Mouse (Mus musculus): Measurements from ENCODE around the gene Trim2. TPM values are rescaled to one million over a fixed set of nuclear protein-coding genes. Genes with fewer than 3 reads are reported as not detected.

Gene Trim2
- polyA plus RNA-seq, 1 experiment from 2014 or later = 115 TPM

GRCm38 (mm10) chr3:84302273-84302672, 4.4 kb downstream of the Trim2 start:
- Histone ChIP-seq H3K9ac (ENCODE audit: low read length) (no peak overlapping the region), H3K4me3 (ENCODE audit: low read depth, low read length) (peak overlapping the region; percentile 7; the same call in 1 of the 2 replicates), H3K9me3 (ENCODE audit: control insufficient read depth, low read length) (no peaks in the 10 kb centered on the region), H3K4me2 (ENCODE audit: low read depth) (peak overlapping the region; percentile 77), H3K27ac (ENCODE audit: low read depth, low read length) (no peak overlapping the region), H3K27me3 (ENCODE audit: control insufficient read depth, insufficient read depth, low read length) (no peaks in the 10 kb centered on the region), H3K36me3 (ENCODE audit: control insufficient read depth, insufficient read depth, low read length) (no peaks in the 10 kb centered on the region), H3K4me1 (ENCODE audit: control insufficient read depth, insufficient read depth, low read length) (peaks cover 7% of the 10 kb centered on the region; the same call in 1 of the 2 replicates)
- no peak for ATAC-seq (ENCODE audit: insufficient read depth, low FRiP score, low TSS enrichment)
- 4% methylated on average over 4 of the region's 4 CpGs for WGBS
- DNase-seq (ENCODE audit: low spot score) = peak; percentile 66

- Histone ChIP-seq H3K4me1 (ENCODE audit: control insufficient read depth, insufficient read depth, low read length) (peaks cover 7% of the 10 kb centered on the region; the same call in 1 of the 2 replicates), H3K36me3 (ENCODE audit: control insufficient read depth, insufficient read depth, low read length) (no peaks in the 10 kb centered on the region), H3K9ac (ENCODE audit: low read length) (no peak overlapping the region), H3K4me3 (ENCODE audit: low read depth, low read length) (no peak overlapping the region), H3K4me2 (ENCODE audit: low read depth) (peak overlapping the region; percentile 77; the same call in 1 of the 2 replicates), H3K27ac (ENCODE audit: low read depth, low read length) (no peak overlapping the region), H3K9me3 (ENCODE audit: control insufficient read depth, low read length) (no peaks in the 10 kb centered on the region), H3K27me3 (ENCODE audit: control insufficient read depth, insufficient read depth, low read length) (no peaks in the 10 kb centered on the region)
- ATAC-seq (ENCODE audit: insufficient read depth, low FRiP score, low TSS enrichment) (no peak), DNase-seq (ENCODE audit: low spot score) (no peak)
- WGBS = 84% methylated on average over 4 of the region's 4 CpGs
Observed at GRCm38 (mm10) chr3:84301674-84302073, 5.0 kb downstream of the Trim2 start.

GRCm38 (mm10) chr3:84298186-84298585, 8.5 kb downstream of the Trim2 start:
- Histone ChIP-seq H3K36me3 (ENCODE audit: control insufficient read depth, insufficient read depth, low read length) (no peaks in the 10 kb centered on the region), H3K27me3 (ENCODE audit: control insufficient read depth, insufficient read depth, low read length) (no peaks in the 10 kb centered on the region), H3K4me1 (ENCODE audit: control insufficient read depth, insufficient read depth, low read length) (peaks cover 13% of the 10 kb centered on the region), H3K27ac (ENCODE audit: low read depth, low read length) (no peak overlapping the region), H3K4me2 (ENCODE audit: low read depth) (no peak overlapping the region), H3K4me3 (ENCODE audit: low read depth, low read length) (no peak overlapping the region), H3K9me3 (ENCODE audit: control insufficient read depth, low read length) (no peaks in the 10 kb centered on the region), H3K9ac (ENCODE audit: low read length) (no peak overlapping the region)
- ATAC-seq (ENCODE audit: insufficient read depth, low FRiP score, low TSS enrichment) = no peak
- no peak for DNase-seq (ENCODE audit: low spot score)
- WGBS = 70% methylated on average over 3 of the region's 3 CpGs

- ATAC-seq (ENCODE audit: insufficient read depth, low FRiP score, low TSS enrichment) = no peak
- Histone ChIP-seq H3K27me3 (ENCODE audit: control insufficient read depth, insufficient read depth, low read length) (no peaks in the 10 kb centered on the region), H3K4me3 (ENCODE audit: low read depth, low read length) (no peak overlapping the region), H3K9ac (ENCODE audit: low read length) (no peak overlapping the region), H3K4me1 (ENCODE audit: control insufficient read depth, insufficient read depth, low read length) (peaks cover 6% of the 10 kb centered on the region), H3K27ac (ENCODE audit: low read depth, low read length) (no peak overlapping the region), H3K4me2 (ENCODE audit: low read depth) (no peak overlapping the region), H3K9me3 (ENCODE audit: control insufficient read depth, low read length) (no peaks in the 10 kb centered on the region), H3K36me3 (ENCODE audit: control insufficient read depth, insufficient read depth, low read length) (no peaks in the 10 kb centered on the region)
- no peak for DNase-seq (ENCODE audit: low spot score)
- 73% methylated on average over 2 of the region's 2 CpGs for WGBS
Observed at GRCm38 (mm10) chr3:84296676-84297075, 10.0 kb downstream of the Trim2 start.

- DNase-seq (ENCODE audit: low spot score) (no peak), ATAC-seq (ENCODE audit: insufficient read depth, low FRiP score, low TSS enrichment) (no peak)
- no peak overlapping the region for H3K27ac ChIP-seq (ENCODE audit: low read depth, low read length)
- peaks cover 6% of the 10 kb centered on the region for H3K4me1 ChIP-seq (ENCODE audit: control insufficient read depth, insufficient read depth, low read length)
- no peak overlapping the region for H3K4me3 ChIP-seq (ENCODE audit: low read depth, low read length)
- no peaks in the 10 kb centered on the region for H3K36me3 ChIP-seq (ENCODE audit: control insufficient read depth, insufficient read depth, low read length)
- H3K4me2 ChIP-seq (ENCODE audit: low read depth) = no peak overlapping the region
- no peaks in the 10 kb centered on the region for H3K27me3 ChIP-seq (ENCODE audit: control insufficient read depth, insufficient read depth, low read length)
- WGBS = 44% methylated on average over 9 of the region's 9 CpGs
- H3K9ac ChIP-seq (ENCODE audit: low read length) = no peak overlapping the region
- H3K9me3 ChIP-seq (ENCODE audit: control insufficient read depth, low read length) = no peaks in the 10 kb centered on the region
Observed at GRCm38 (mm10) chr3:84294734-84295133, 11.9 kb downstream of the Trim2 start.

GRCm38 (mm10) chr3:84293666-84294595, 12.7 kb downstream of the Trim2 start:
- Histone ChIP-seq H3K4me2 (ENCODE audit: low read depth) (no peak overlapping the region), H3K27ac (ENCODE audit: low read depth, low read length) (no peak overlapping the region), H3K27me3 (ENCODE audit: control insufficient read depth, insufficient read depth, low read length) (no peaks in the 10 kb centered on the region), H3K4me3 (ENCODE audit: low read depth, low read length) (no peak overlapping the region), H3K9ac (ENCODE audit: low read length) (no peak overlapping the region), H3K36me3 (ENCODE audit: control insufficient read depth, insufficient read depth, low read length) (no peaks in the 10 kb centered on the region), H3K9me3 (ENCODE audit: control insufficient read depth, low read length) (no peaks in the 10 kb centered on the region), H3K4me1 (ENCODE audit: control insufficient read depth, insufficient read depth, low read length) (peaks cover 6% of the 10 kb centered on the region)
- 83% methylated on average over 13 of the region's 13 CpGs for WGBS
- ATAC-seq (ENCODE audit: insufficient read depth, low FRiP score, low TSS enrichment) = no peak
- no peak for DNase-seq (ENCODE audit: low spot score)

- H3K27ac ChIP-seq (ENCODE audit: low read depth, low read length) = peak overlapping the region; percentile 53
- no peaks in the 10 kb centered on the region for H3K27me3 ChIP-seq (ENCODE audit: control insufficient read depth, insufficient read depth, low read length)
- DNase-seq (ENCODE audit: low spot score) (no peak), ATAC-seq (ENCODE audit: insufficient read depth, low FRiP score, low TSS enrichment) (0 out of 2 replicates have a peak, but pooled peaks have one; percentile 37)
- peaks cover 6% of the 10 kb centered on the region for H3K4me1 ChIP-seq (ENCODE audit: control insufficient read depth, insufficient read depth, low read length)
- no peak overlapping the region for H3K9ac ChIP-seq (ENCODE audit: low read length)
- no peak overlapping the region for H3K4me3 ChIP-seq (ENCODE audit: low read depth, low read length)
- no peaks in the 10 kb centered on the region for H3K36me3 ChIP-seq (ENCODE audit: control insufficient read depth, insufficient read depth, low read length)
- H3K9me3 ChIP-seq (ENCODE audit: control insufficient read depth, low read length) = no peaks in the 10 kb centered on the region
- H3K4me2 ChIP-seq (ENCODE audit: low read depth) = no peak overlapping the region
- 77% methylated on average over 5 of the region's 5 CpGs for WGBS
Observed at GRCm38 (mm10) chr3:84292238-84292637, 14.4 kb downstream of the Trim2 start.

GRCm38 (mm10) chr3:84288931-84289330, 17.7 kb downstream of the Trim2 start:
- H3K36me3 ChIP-seq (ENCODE audit: control insufficient read depth, insufficient read depth, low read length) = no peaks in the 10 kb centered on the region
- H3K4me3 ChIP-seq (ENCODE audit: low read depth, low read length) = no peak overlapping the region
- H3K9ac ChIP-seq (ENCODE audit: low read length) = no peak overlapping the region
- no peaks in the 10 kb centered on the region for H3K9me3 ChIP-seq (ENCODE audit: control insufficient read depth, low read length)
- no peaks in the 10 kb centered on the region for H3K27me3 ChIP-seq (ENCODE audit: control insufficient read depth, insufficient read depth, low read length)
- DNase-seq (ENCODE audit: low spot score) = no peak
- ATAC-seq (ENCODE audit: insufficient read depth, low FRiP score, low TSS enrichment) = no peak
- 79% methylated on average over 4 of the region's 4 CpGs for WGBS
- no peak overlapping the region for H3K27ac ChIP-seq (ENCODE audit: low read depth, low read length)
- H3K4me2 ChIP-seq (ENCODE audit: low read depth) = no peak overlapping the region
- H3K4me1 ChIP-seq (ENCODE audit: control insufficient read depth, insufficient read depth, low read length) = no peaks in the 10 kb centered on the region

- DNase-seq (ENCODE audit: low spot score) (no peak), ATAC-seq (ENCODE audit: insufficient read depth, low FRiP score, low TSS enrichment) (no peak)
- H3K4me3 ChIP-seq (ENCODE audit: low read depth, low read length) = no peak overlapping the region
- peaks cover 3% of the 10 kb centered on the region for H3K4me1 ChIP-seq (ENCODE audit: control insufficient read depth, insufficient read depth, low read length)
- no peak overlapping the region for H3K27ac ChIP-seq (ENCODE audit: low read depth, low read length)
- WGBS = 82% methylated on average over 2 of the region's 3 CpGs
- no peak overlapping the region for H3K9ac ChIP-seq (ENCODE audit: low read length)
- H3K27me3 ChIP-seq (ENCODE audit: control insufficient read depth, insufficient read depth, low read length) = no peaks in the 10 kb centered on the region
- no peaks in the 10 kb centered on the region for H3K36me3 ChIP-seq (ENCODE audit: control insufficient read depth, insufficient read depth, low read length)
- no peaks in the 10 kb centered on the region for H3K9me3 ChIP-seq (ENCODE audit: control insufficient read depth, low read length)
- H3K4me2 ChIP-seq (ENCODE audit: low read depth) = no peak overlapping the region
Observed at GRCm38 (mm10) chr3:84287256-84287655, 19.4 kb downstream of the Trim2 start.
